ENCODE assay signal across 10 mouse cellular contexts in genomic region chr4:130252441-130253157, GRCm38 (mm10). TPM values are rescaled to one million over a fixed set of nuclear protein-coding genes. Genes with fewer than 3 reads are reported as not detected.
DNase-seq lines count a peak whose midpoint lies in the region; ATAC-seq and TF ChIP-seq lines count a peak whose summit lies in the region.
"Had no signal": no experiment of that assay in that cellular context is flagged by ENCODE, and none has a peak within 500 bp of the region (broad histone marks: within the 10 kb centered on the region; RNA-seq: fewer than 3 reads in every experiment).

No protein-coding gene starts in this region.

- H3K36me3 ChIP-seq in forebrain, embryonic 11.5 days (ENCODE audit: control insufficient read depth, insufficient read depth, low read length) = peaks cover 4% of the 10 kb centered on the region
- peaks cover 48% of the 10 kb centered on the region for H3K36me3 ChIP-seq in forebrain, postnatal 0 days (ENCODE audit: insufficient read depth)
- no peaks in the 10 kb centered on the region for H3K36me3 ChIP-seq in liver, embryonic 12.5 days
- H3K36me3 ChIP-seq in midbrain, embryonic 14.5 days (ENCODE audit: control insufficient read depth, insufficient read depth, low read length) = peaks cover 52% of the 10 kb centered on the region

- ATAC-seq in forebrain, embryonic 11.5 days (replicated peaks; ENCODE audit: low FRiP score) = 0 out of 2 replicates have a peak, but pooled peaks have one; percentile 33
- no peak for ATAC-seq in forebrain, postnatal 0 days
- peak; percentile 97 for ATAC-seq in liver, embryonic 12.5 days
- no peak for ATAC-seq in midbrain, embryonic 14.5 days (ENCODE audit: low FRiP score, low TSS enrichment)

- no peak overlapping the region for H3K27ac ChIP-seq in forebrain, embryonic 11.5 days (ENCODE audit: low read depth, low read length)
- no peak overlapping the region for H3K27ac ChIP-seq in forebrain, postnatal 0 days (ENCODE audit: low read depth, low read length)
- peak overlapping the region; percentile 90 for H3K27ac ChIP-seq in liver, embryonic 12.5 days
- no peak overlapping the region for H3K27ac ChIP-seq in midbrain, embryonic 14.5 days (replicated peaks; ENCODE audit: low read depth, low read length)
- H3K27ac ChIP-seq: kidney, postnatal 0 days had no signal

- TF ChIP-seq CTCF in forebrain, postnatal 0 days (IDR thresholded peaks at IDR 0.05; ENCODE audit: low read depth) = no peak

- H3K4me3 ChIP-seq in forebrain, embryonic 11.5 days (ENCODE audit: low read depth, low read length) = no peak overlapping the region
- H3K4me3 ChIP-seq in forebrain, postnatal 0 days (ENCODE audit: low read depth, low read length) = no peak overlapping the region
- H3K4me3 ChIP-seq in liver, embryonic 12.5 days = peak overlapping the region; percentile 51
- H3K4me3 ChIP-seq in midbrain, embryonic 14.5 days (replicated peaks; ENCODE audit: low read depth, low read length) = no peak overlapping the region

- no peak overlapping the region for H3K4me2 ChIP-seq in forebrain, embryonic 11.5 days (ENCODE audit: low read depth, low read length, severe bottlenecking)
- H3K4me2 ChIP-seq in forebrain, postnatal 0 days (ENCODE audit: low read depth) = no peak overlapping the region
- H3K4me2 ChIP-seq in liver, embryonic 12.5 days = peak overlapping the region; percentile 70
- H3K4me2 ChIP-seq in midbrain, embryonic 14.5 days (ENCODE audit: low read length) = no peak overlapping the region

- DNase-seq in forebrain, embryonic 11.5 days (ENCODE audit: low spot score) = no peak
- no peak for DNase-seq in forebrain, postnatal 0 days
- peak; percentile 59 for DNase-seq in 416B (ENCODE audit: low read depth)
- peak; percentile 97 for DNase-seq in c-Kit-negative CD71-positive TER-119-positive erythroid progenitor cells, embryonic 14.5 days (ENCODE audit: low read depth, low spot score)
- no peak for DNase-seq in frontal cortex, adult 2 months (ENCODE audit: extremely low spot score in 1 of 2, low spot score in 1 of 2)
- DNase-seq in urinary bladder, adult 2 months (ENCODE audit: low spot score) = no peak
- no peak for DNase-seq in midbrain, embryonic 14.5 days

- H3K9me3 ChIP-seq in forebrain, embryonic 11.5 days (ENCODE audit: control insufficient read depth, low read length) = no peaks in the 10 kb centered on the region
- no peaks in the 10 kb centered on the region for H3K9me3 ChIP-seq in forebrain, postnatal 0 days (ENCODE audit: low read length)
- no peaks in the 10 kb centered on the region for H3K9me3 ChIP-seq in liver, embryonic 12.5 days (replicated peaks)
- H3K9me3 ChIP-seq in midbrain, embryonic 14.5 days (ENCODE audit: control insufficient read depth, low read length) = no peaks in the 10 kb centered on the region

- 62% methylated on average over 8 of the region's 8 CpGs for WGBS in forebrain, embryonic 11.5 days
- 66% methylated on average over 8 of the region's 8 CpGs for WGBS in forebrain, postnatal 0 days
- 41% methylated on average over 8 of the region's 8 CpGs for WGBS in liver, embryonic 12.5 days (ENCODE audit: insufficient replicate concordance)
- 67% methylated on average over 8 of the region's 8 CpGs for WGBS in midbrain, embryonic 14.5 days

- H3K4me1 ChIP-seq in forebrain, embryonic 11.5 days (replicated peaks; ENCODE audit: control insufficient read depth, insufficient read depth, low read length) = no peaks in the 10 kb centered on the region
- no peaks in the 10 kb centered on the region for H3K4me1 ChIP-seq in forebrain, postnatal 0 days (ENCODE audit: insufficient read depth)
- H3K4me1 ChIP-seq in liver, embryonic 12.5 days = peaks cover 41% of the 10 kb centered on the region
- H3K4me1 ChIP-seq in midbrain, embryonic 14.5 days (ENCODE audit: control insufficient read depth, insufficient read depth, low read length) = no peaks in the 10 kb centered on the region

- no peak overlapping the region for H3K9ac ChIP-seq in forebrain, embryonic 11.5 days (ENCODE audit: low read length)
- H3K9ac ChIP-seq in forebrain, postnatal 0 days = no peak overlapping the region
- peak overlapping the region; percentile 72 for H3K9ac ChIP-seq in liver, embryonic 12.5 days
- no peak overlapping the region for H3K9ac ChIP-seq in midbrain, embryonic 14.5 days (replicated peaks; ENCODE audit: low read length)

- no peaks in the 10 kb centered on the region for H3K27me3 ChIP-seq in forebrain, embryonic 11.5 days (ENCODE audit: control insufficient read depth, insufficient read depth, low read length)
- no peaks in the 10 kb centered on the region for H3K27me3 ChIP-seq in forebrain, postnatal 0 days (ENCODE audit: insufficient read depth, low read length)
- H3K27me3 ChIP-seq in liver, embryonic 12.5 days (replicated peaks) = 0 out of 2 replicates have a peak, but pooled peaks cover 7% of the 10 kb centered on the region
- H3K27me3 ChIP-seq in midbrain, embryonic 14.5 days (ENCODE audit: control insufficient read depth, insufficient read depth, low read length) = no peaks in the 10 kb centered on the region

RNA-seq across cellular contexts. Expression of gene Serinc2, which starts 26.4 kb away (rescaled TPM):
- 83.4 and 86.8 TPM in 2 replicates for polyA plus RNA-seq in forebrain, embryonic 11.5 days (2014; fragmentation: Nextera tagmentation; extraction: Ambion mirVana)
- 12.7 and 14.0 TPM in 2 replicates for total RNA-seq in forebrain, postnatal 0 days (2014; rRNA removed)
- 22.5 and 24.2 TPM in 2 replicates for polyA plus RNA-seq in forebrain, postnatal 0 days (2015; fragmentation: Nextera tagmentation; extraction: Ambion mirVana)
- polyA plus RNA-seq in liver, embryonic 12.5 days (2016; fragmentation: Nextera tagmentation; extraction: Ambion mirVana) = 1.7 and 3.1 TPM in 2 replicates
- polyA plus RNA-seq in frontal cortex, adult 2 months (2012; rRNA removed) = 6.9 and 8.4 TPM in 2 replicates
- polyA plus RNA-seq in urinary bladder, adult 2 months (2012; rRNA removed) = 84.7 and 87.7 TPM in 2 replicates
- polyA plus RNA-seq in midbrain, embryonic 14.5 days (2014; fragmentation: Nextera tagmentation; extraction: Ambion mirVana) = 49.2 and 52.1 TPM in 2 replicates

RNA-seq across cellular contexts. Expression of gene Gm853, which starts 30.4 kb away (rescaled TPM):
- 0.39 TPM in 1 of 2 replicates, not detected in the other for polyA plus RNA-seq in forebrain, embryonic 11.5 days (2014; fragmentation: Nextera tagmentation; extraction: Ambion mirVana)
- total RNA-seq in forebrain, postnatal 0 days (2014; rRNA removed) = 0.08 TPM in 1 of 2 replicates, not detected in the other
- polyA plus RNA-seq in forebrain, postnatal 0 days (2015; fragmentation: Nextera tagmentation; extraction: Ambion mirVana) = 0.08 and 0.28 TPM in 2 replicates
- not detected in 2 replicates for polyA plus RNA-seq in liver, embryonic 12.5 days (2016; fragmentation: Nextera tagmentation; extraction: Ambion mirVana)
- polyA plus RNA-seq in frontal cortex, adult 2 months (2012; rRNA removed) = not detected in 2 replicates
- not detected in 2 replicates for polyA plus RNA-seq in urinary bladder, adult 2 months (2012; rRNA removed)
- polyA plus RNA-seq in midbrain, embryonic 14.5 days (2014; fragmentation: Nextera tagmentation; extraction: Ambion mirVana) = not detected in 2 replicates
- polyA plus RNA-seq: small intestine, adult 2 months had no signal

RNA-seq across cellular contexts. Expression of gene Fabp3, which starts 55.8 kb away (rescaled TPM):
- 10.7 and 10.9 TPM in 2 replicates for polyA plus RNA-seq in forebrain, embryonic 11.5 days (2014; fragmentation: Nextera tagmentation; extraction: Ambion mirVana)
- total RNA-seq in forebrain, postnatal 0 days (2014; rRNA removed) = 129 and 201 TPM in 2 replicates
- 318 and 358 TPM in 2 replicates for polyA plus RNA-seq in forebrain, postnatal 0 days (2015; fragmentation: Nextera tagmentation; extraction: Ambion mirVana)
- polyA plus RNA-seq in liver, embryonic 12.5 days (2016; fragmentation: Nextera tagmentation; extraction: Ambion mirVana) = 1.3 and 1.5 TPM in 2 replicates
- 248 and 255 TPM in 2 replicates for polyA plus RNA-seq in frontal cortex, adult 2 months (2012; rRNA removed)
- polyA plus RNA-seq in urinary bladder, adult 2 months (2012; rRNA removed) = 22.5 and 23.1 TPM in 2 replicates
- polyA plus RNA-seq in midbrain, embryonic 14.5 days (2014; fragmentation: Nextera tagmentation; extraction: Ambion mirVana) = 170 and 260 TPM in 2 replicates

RNA-seq across cellular contexts. Expression of gene Gm10570, which starts 55.9 kb away (rescaled TPM):
- polyA plus RNA-seq in forebrain, embryonic 11.5 days (2014; fragmentation: Nextera tagmentation; extraction: Ambion mirVana) = not detected in 2 replicates
- total RNA-seq in forebrain, postnatal 0 days (2014; rRNA removed) = 1.1 and 1.8 TPM in 2 replicates
- polyA plus RNA-seq in forebrain, postnatal 0 days (2015; fragmentation: Nextera tagmentation; extraction: Ambion mirVana) = 1.0 and 1.2 TPM in 2 replicates
- polyA plus RNA-seq in liver, embryonic 12.5 days (2016; fragmentation: Nextera tagmentation; extraction: Ambion mirVana) = not detected in 2 replicates
- polyA plus RNA-seq in frontal cortex, adult 2 months (2012; rRNA removed) = 1.2 and 2.3 TPM in 2 replicates
- 0.21 and 1.1 TPM in 2 replicates for polyA plus RNA-seq in urinary bladder, adult 2 months (2012; rRNA removed)
- 0.65 TPM in 1 of 2 replicates, not detected in the other for polyA plus RNA-seq in midbrain, embryonic 14.5 days (2014; fragmentation: Nextera tagmentation; extraction: Ambion mirVana)
- polyA plus RNA-seq: small intestine, adult 2 months had no signal

Comparison
In these comparisons a context has a peak if more than half of its experiments do, and no peak if none do; other contexts are left out.
1. ATAC-seq: peak in forebrain, embryonic 11.5 days (single experiment) and liver, embryonic 12.5 days (single experiment); none in forebrain, postnatal 0 days (single experiment) and midbrain, embryonic 14.5 days (single experiment).
2. DNase-seq: peak in 416B (single experiment) and c-Kit-negative CD71-positive TER-119-positive erythroid progenitor cells, embryonic 14.5 days (single experiment); none in forebrain, embryonic 11.5 days (single experiment), forebrain, postnatal 0 days (single experiment), frontal cortex, adult 2 months (0 of 2), urinary bladder, adult 2 months (single experiment) and midbrain, embryonic 14.5 days (single experiment).